Mouse (Mus musculus): ENCODE measurements around the gene Commd9. TPM values are rescaled to one million over a fixed set of nuclear protein-coding genes. Genes with fewer than 3 reads are reported as not detected.
A peak's percentile ranks its signal among the peaks of the same experiment; 100 is the strongest.

Commd9 gene
- polyA plus RNA-seq, 1 experiment, result not detected

DNA sequence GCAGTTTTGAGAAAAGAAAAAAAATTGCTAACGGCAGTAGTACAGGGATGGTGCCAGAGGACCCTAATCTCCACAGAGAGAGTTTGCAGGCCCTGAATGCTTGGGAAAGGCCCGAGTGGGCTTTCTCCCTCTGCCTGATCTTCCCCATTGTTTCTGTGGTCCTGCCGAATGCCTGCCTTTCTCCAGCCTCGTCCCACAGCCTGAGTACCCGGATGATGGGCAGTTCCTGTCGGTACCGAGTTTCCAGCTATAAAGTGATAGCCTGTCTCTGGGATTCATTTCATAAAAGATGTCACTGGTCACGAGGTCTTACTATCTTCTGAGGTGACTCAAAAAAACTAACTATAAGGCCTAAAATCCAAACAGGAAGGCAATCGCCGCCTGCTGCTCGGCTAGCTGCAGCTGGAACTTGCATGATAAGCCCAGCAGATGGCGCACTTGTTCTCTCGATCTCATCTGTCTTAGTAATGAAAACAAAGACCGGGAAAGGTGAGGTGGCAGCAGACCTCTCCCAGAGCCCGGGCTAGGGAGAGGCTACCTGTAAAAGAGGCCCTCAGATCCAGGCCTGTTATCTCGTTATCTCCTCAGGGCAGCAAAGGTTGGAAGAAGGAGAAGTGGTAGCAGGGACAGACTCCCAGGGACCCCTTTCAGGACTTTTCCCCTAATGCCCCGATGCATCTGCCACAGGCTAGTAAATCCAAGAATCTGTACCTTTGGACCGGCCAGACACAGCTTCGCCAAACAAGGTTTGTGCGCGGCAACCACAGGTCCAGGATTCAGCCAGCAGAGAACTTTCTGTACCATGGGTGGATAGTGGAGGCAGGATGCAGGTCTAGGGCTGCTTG is 19.7 kb downstream of the Commd9 start:
- no peak overlapping the region for H3K27ac ChIP-seq (ENCODE audit: insufficient read depth, low read depth, low read length)
- no peak overlapping the region for H3K4me3 ChIP-seq (ENCODE audit: insufficient read depth, low read depth, low read length)
- TF ChIP-seq POLR2A (IDR thresholded peaks at IDR 0.05; ENCODE audit: insufficient read depth, low read depth, low read length), result no peak
- TF ChIP-seq CTCF (IDR thresholded peaks at IDR 0.05; ENCODE audit: insufficient read depth, low read depth, low read length), result peak; percentile 58; the same call in 1 of the 2 replicates
- H3K4me1 ChIP-seq (ENCODE audit: control insufficient read depth, insufficient read depth, low read length), result peaks cover 21% of the 10 kb centered on the region
- 22% methylated on average over 21 of the region's 21 CpGs for WGBS

DNA sequence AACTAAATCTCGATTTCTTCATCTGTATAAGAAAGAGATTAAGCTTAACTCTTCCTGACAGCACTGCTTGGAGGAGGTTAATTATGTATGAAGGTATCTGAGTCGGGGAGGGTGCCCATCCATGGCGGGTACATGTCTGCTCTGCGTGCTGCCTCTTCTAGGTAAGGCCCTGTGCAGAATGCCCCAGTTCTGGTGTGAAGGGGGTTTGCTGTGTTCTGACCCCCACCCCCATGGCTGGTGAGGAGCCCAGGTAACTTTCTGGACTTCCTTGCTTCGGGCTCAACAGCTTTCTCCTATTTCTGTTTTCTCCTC is 20.3 kb downstream of the Commd9 start:
- 60% methylated on average over 5 of the region's 5 CpGs for WGBS
- Histone ChIP-seq H3K4me1 (ENCODE audit: control insufficient read depth, insufficient read depth, low read length) (peaks cover 21% of the 10 kb centered on the region), H3K4me3 (ENCODE audit: insufficient read depth, low read depth, low read length) (no peak overlapping the region), H3K27ac (ENCODE audit: insufficient read depth, low read depth, low read length) (no peak overlapping the region)
- TF ChIP-seq CTCF (IDR thresholded peaks at IDR 0.05; ENCODE audit: insufficient read depth, low read depth, low read length) (no peak), POLR2A (IDR thresholded peaks at IDR 0.05; ENCODE audit: insufficient read depth, low read depth, low read length) (no peak)

DNA sequence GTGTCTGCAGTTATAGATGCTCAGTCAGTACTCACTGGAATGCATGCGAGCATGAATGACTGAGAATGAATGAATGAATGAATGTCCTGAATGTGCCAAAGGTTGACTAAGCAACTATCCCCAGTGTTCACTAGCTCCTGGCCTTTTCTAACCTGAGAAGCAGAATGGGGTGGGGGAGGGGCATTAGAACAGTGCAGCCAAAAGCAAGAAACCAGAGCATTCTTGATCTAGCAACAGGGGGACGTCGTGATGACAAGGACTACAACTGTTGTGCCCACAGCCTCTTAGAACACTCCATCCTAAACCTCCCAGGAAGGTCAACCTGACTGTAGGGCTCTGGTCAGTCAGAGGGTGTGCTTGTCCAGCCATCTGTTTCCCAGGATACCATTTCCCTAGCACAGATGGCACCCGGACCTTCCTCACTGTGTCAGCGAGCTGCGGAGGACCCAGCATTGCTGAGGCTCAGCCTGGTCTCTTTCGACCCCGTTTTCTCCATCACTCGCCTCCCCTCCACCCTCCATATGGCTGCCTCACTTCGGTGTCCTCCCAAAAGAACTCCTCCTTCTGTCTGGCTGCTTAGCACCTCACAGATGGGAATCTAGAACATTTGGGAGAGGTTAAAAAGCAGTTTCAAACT is 21.5 kb downstream of the Commd9 start:
- no peak for TF ChIP-seq CTCF (IDR thresholded peaks at IDR 0.05; ENCODE audit: insufficient read depth, low read depth, low read length)
- TF ChIP-seq POLR2A (IDR thresholded peaks at IDR 0.05; ENCODE audit: insufficient read depth, low read depth, low read length), result no peak
- 79% methylated on average over 10 of the region's 10 CpGs for WGBS
- Histone ChIP-seq H3K27ac (ENCODE audit: insufficient read depth, low read depth, low read length) (no peak overlapping the region), H3K4me1 (ENCODE audit: control insufficient read depth, insufficient read depth, low read length) (peaks cover 21% of the 10 kb centered on the region), H3K4me3 (ENCODE audit: insufficient read depth, low read depth, low read length) (no peak overlapping the region)

DNA sequence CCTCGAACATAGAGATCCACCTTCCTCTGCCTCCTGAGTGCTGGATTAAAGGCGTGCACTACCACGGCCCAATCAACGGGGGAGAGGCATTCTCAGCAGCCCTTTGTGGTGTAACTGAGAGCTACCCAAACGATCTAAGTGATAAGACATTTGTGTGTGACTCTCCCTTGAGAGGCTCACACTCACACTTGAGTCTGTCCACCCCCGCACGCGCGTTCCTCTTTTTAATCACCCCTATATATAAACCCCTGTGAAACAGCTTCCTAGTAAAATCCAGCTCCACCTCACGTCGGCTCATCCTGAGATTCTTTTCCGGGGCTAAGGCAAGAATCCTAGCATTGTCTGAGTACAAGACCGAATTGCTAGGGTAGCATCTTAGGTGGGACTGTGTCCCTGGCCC is 22.7 kb downstream of the Commd9 start:
- peak overlapping the region; percentile 23; the same call in 1 of the 2 replicates for H3K27ac ChIP-seq (ENCODE audit: insufficient read depth, low read depth, low read length)
- TF ChIP-seq POLR2A (IDR thresholded peaks at IDR 0.05; ENCODE audit: insufficient read depth, low read depth, low read length) (no peak), CTCF (IDR thresholded peaks at IDR 0.05; ENCODE audit: insufficient read depth, low read depth, low read length) (no peak)
- no peak overlapping the region for H3K4me3 ChIP-seq (ENCODE audit: insufficient read depth, low read depth, low read length)
- peaks cover 21% of the 10 kb centered on the region for H3K4me1 ChIP-seq (ENCODE audit: control insufficient read depth, insufficient read depth, low read length)
- 46% methylated on average over 13 of the region's 13 CpGs for WGBS

DNA sequence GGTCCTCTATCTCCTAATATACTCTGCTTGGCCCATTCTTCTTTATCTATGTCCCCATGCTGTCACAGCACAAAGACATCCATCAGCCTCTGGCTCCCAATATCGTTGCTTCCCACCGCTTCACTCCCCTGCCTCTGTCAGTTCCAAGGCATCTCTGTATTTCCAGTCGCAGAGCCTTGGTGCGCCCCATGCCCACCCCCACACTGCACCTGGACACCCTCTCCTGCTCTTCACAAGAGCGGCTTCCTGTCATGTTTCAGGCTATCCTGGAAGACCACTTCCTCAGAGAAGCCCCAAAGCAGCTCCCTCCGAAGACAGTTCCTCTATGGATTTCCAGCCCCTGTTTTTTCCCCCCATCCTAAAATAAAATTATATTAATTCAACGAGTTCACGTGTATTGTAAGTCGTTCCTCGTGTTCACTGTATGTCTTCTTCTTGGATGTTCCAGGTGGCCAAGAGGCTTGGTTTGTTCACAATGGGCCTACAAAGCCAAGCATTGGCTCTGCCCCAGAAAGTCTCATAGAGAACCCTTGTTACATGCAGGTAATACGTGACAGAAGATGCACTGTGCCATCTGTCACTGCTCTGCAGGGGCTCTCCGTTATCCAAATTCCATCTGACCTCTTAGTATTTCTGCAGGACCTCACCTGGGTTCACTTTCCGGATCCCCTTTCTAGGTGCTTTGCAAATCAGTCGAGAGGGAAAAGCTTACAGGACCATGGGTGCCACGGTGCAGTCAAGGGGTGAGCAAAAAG is 23.5 kb downstream of the Commd9 start:
- TF ChIP-seq POLR2A (IDR thresholded peaks at IDR 0.05; ENCODE audit: insufficient read depth, low read depth, low read length), result no peak
- no peak for TF ChIP-seq CTCF (IDR thresholded peaks at IDR 0.05; ENCODE audit: insufficient read depth, low read depth, low read length)
- H3K4me1 ChIP-seq (ENCODE audit: control insufficient read depth, insufficient read depth, low read length), result peaks cover 21% of the 10 kb centered on the region
- no peak overlapping the region for H3K27ac ChIP-seq (ENCODE audit: insufficient read depth, low read depth, low read length)
- H3K4me3 ChIP-seq (ENCODE audit: insufficient read depth, low read depth, low read length), result no peak overlapping the region
- 89% methylated on average over 15 of the region's 15 CpGs for WGBS

DNA sequence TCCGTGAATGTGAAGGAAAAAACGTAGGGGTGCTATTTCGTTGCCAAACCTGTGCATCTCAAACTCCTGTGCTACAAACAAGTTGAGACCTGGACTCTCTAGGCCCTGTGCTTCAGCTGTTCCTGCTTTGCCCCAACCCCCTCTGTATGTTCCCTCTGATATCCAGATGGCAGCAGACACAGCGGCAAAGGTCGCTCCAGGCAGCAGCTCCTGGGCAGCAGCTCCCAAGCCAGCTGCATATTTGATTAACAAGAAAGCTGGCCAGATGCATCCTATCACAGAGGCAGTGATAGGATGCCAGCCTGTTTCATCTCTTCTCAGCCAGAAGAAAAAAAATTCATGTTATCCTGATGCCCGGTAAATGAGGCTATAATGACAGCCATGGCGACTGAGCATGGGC is 32.5 kb downstream of the Commd9 start:
- Histone ChIP-seq H3K27ac (ENCODE audit: insufficient read depth, low read depth, low read length) (no peak overlapping the region), H3K4me1 (ENCODE audit: control insufficient read depth, insufficient read depth, low read length) (peaks cover 8% of the 10 kb centered on the region), H3K4me3 (ENCODE audit: insufficient read depth, low read depth, low read length) (no peak overlapping the region)
- TF ChIP-seq CTCF (IDR thresholded peaks at IDR 0.05; ENCODE audit: insufficient read depth, low read depth, low read length), result no peak
- TF ChIP-seq POLR2A (IDR thresholded peaks at IDR 0.05; ENCODE audit: insufficient read depth, low read depth, low read length), result no peak
- 75% methylated on average over 7 of the region's 7 CpGs for WGBS

DNA sequence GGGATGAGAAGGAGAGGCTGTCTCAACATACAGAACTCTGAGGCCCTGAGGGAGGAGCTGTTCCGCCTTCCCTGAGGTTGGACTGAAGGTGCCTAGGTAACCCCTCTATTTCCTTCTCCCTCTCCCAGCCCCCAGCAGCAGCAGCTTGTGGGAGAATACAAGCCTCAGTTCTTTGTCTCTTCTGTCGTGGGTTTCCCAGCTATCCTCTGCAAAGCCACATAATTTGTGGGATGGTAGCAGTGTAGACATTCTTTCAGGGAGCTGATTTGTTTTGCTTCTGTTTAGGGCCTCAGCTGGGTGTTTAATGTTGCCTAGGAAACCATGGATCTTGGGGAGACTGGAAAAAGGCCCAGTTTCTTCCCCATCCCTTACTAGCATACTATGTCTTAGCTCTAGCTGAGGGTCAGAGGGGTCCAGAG is 34.1 kb downstream of the Commd9 start:
- Histone ChIP-seq H3K4me1 (ENCODE audit: control insufficient read depth, insufficient read depth, low read length) (peaks cover 8% of the 10 kb centered on the region), H3K27ac (ENCODE audit: insufficient read depth, low read depth, low read length) (peak overlapping the region; percentile 84), H3K4me3 (ENCODE audit: insufficient read depth, low read depth, low read length) (no peak overlapping the region)
- 26% methylated on average over 2 of the region's 2 CpGs for WGBS
- no peak for TF ChIP-seq CTCF (IDR thresholded peaks at IDR 0.05; ENCODE audit: insufficient read depth, low read depth, low read length)
- no peak for TF ChIP-seq POLR2A (IDR thresholded peaks at IDR 0.05; ENCODE audit: insufficient read depth, low read depth, low read length)

DNA sequence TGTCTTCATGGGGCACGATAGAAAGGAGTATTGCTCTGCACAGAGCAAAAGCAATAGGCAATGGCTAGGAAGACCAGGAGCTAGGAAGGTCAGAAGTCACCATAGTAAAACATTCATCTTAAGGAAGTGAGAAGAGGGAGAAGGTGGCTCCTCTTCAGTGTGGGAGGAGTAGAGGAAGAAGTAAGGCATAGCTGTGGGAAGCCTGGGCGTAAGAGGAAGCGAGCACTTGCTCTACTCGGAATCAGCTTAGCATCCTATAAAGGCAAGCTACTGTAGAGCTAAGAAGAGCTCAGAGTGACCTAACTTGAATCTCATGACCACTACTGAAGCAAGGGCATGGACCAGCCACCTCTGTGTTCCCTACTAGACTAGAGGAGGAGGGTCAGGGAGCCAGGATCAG is 36.3 kb downstream of the Commd9 start:
- H3K4me3 ChIP-seq (ENCODE audit: insufficient read depth, low read depth, low read length), result no peak overlapping the region
- TF ChIP-seq CTCF (IDR thresholded peaks at IDR 0.05; ENCODE audit: insufficient read depth, low read depth, low read length) (no peak), POLR2A (IDR thresholded peaks at IDR 0.05; ENCODE audit: insufficient read depth, low read depth, low read length) (no peak)
- peaks cover 8% of the 10 kb centered on the region for H3K4me1 ChIP-seq (ENCODE audit: control insufficient read depth, insufficient read depth, low read length)
- 95% methylated on average over 4 of the region's 4 CpGs for WGBS
- H3K27ac ChIP-seq (ENCODE audit: insufficient read depth, low read depth, low read length), result no peak overlapping the region

DNA sequence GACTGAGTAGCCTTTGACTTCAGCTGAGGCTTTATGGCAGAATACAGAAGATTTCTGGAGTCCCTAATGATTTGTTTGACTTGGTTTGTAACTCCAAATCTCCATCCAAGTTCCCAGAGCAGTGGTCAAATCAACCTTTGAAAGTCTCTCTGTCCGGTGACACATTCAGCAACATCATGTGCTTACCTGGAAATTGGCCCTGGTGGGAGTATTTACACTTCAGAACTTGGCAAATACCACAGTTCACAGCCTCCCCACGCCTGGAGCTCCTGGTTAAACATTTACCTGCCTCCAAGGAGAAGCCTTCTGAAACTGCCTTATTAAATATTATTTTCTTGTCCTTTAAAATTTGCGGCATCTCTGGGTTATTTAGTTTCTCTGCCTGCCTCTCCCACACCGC is 37.1 kb downstream of the Commd9 start:
- H3K27ac ChIP-seq (ENCODE audit: insufficient read depth, low read depth, low read length), result no peak overlapping the region
- no peak for TF ChIP-seq CTCF (IDR thresholded peaks at IDR 0.05; ENCODE audit: insufficient read depth, low read depth, low read length)
- TF ChIP-seq POLR2A (IDR thresholded peaks at IDR 0.05; ENCODE audit: insufficient read depth, low read depth, low read length), result no peak
- 93% methylated on average over 4 of the region's 4 CpGs for WGBS
- H3K4me3 ChIP-seq (ENCODE audit: insufficient read depth, low read depth, low read length), result no peak overlapping the region
- peaks cover 8% of the 10 kb centered on the region for H3K4me1 ChIP-seq (ENCODE audit: control insufficient read depth, insufficient read depth, low read length)

All from olfactory bulb, adult 2 months (tissue).